Mouse (Mus musculus) heart, embryonic 15.5 days (tissue): ENCODE measurements around the gene Rbms3. TPM values are rescaled to one million over a fixed set of nuclear protein-coding genes. Genes with fewer than 3 reads are reported as not detected.

Experiments
- ATAC-seq: fragments of 200-750 bp; cut with Nextera tagmentation; replicated peaks from 2 replicates; pipeline ENCODE4 v1.8.0; 2017; ENCODE audit warnings: low read depth, moderate TSS enrichment; ENCODE audit not compliant: insufficient number of reproducible peaks, insufficient read depth, low FRiP score
- H3K27ac ChIP-seq: fragments of 300-500 bp; sonication (generic); 2 replicates; pipeline ENCODE4 v1.5.1; 2015; ENCODE audit warnings: mild to moderate bottlenecking, inconsistent platforms
- H3K27me3 ChIP-seq: fragments of 300-500 bp; sonication (generic); 2 replicates; pipeline ENCODE4 v1.6.1; 2015; ENCODE audit warnings: inconsistent platforms
- H3K36me3 ChIP-seq: fragments of 300-500 bp; sonication (generic); 2 replicates; pipeline ENCODE4 v1.6.1; 2015; ENCODE audit warnings: mild to moderate bottlenecking, inconsistent platforms
- H3K4me1 ChIP-seq: fragments of 300-500 bp; sonication (generic); replicated peaks from 2 replicates; pipeline ENCODE4 v1.6.1; 2015; ENCODE audit warnings: inconsistent platforms
- H3K4me2 ChIP-seq: fragments of 300-500 bp; sonication (generic); 2 replicates; pipeline ENCODE4 v1.6.1; 2015; ENCODE audit warnings: inconsistent platforms, mild to moderate bottlenecking, moderate library complexity
- H3K4me3 ChIP-seq: fragments of 300-500 bp; sonication (generic); 2 replicates; pipeline ENCODE4 v1.5.1; 2015; ENCODE audit warnings: mild to moderate bottlenecking, inconsistent platforms
- H3K9ac ChIP-seq: fragments of 300-500 bp; sonication (generic); 2 replicates; pipeline ENCODE4 v1.6.1; 2015; ENCODE audit warnings: mild to moderate bottlenecking, inconsistent platforms
- H3K9me3 ChIP-seq: fragments of 300-500 bp; sonication (generic); replicated peaks from 2 replicates; pipeline ENCODE4 v1.6.1; 2016; ENCODE audit warnings: inconsistent platforms
- WGBS: fragments of 180-500 bp; shearing (Covaris S2); methylation state at CpG from one replicate; pipeline ENCODE4 v1.1.7; 2015; ENCODE audit warnings: mixed read lengths; 5-methylcytosine and 5-hydroxymethylcytosine counted together
- polyA plus RNA-seq: library from polyadenylated mRNA; unstranded; fragments of >200 nt; fragmentation: Nextera tagmentation; extraction: Ambion mirVana; gene quantifications from 2 replicates; pipeline ENCODE4 v1.2.1, GENCODE M21; 2015

Rbms3 gene
- polyA plus RNA-seq, 1 experiment from 2014 or later, result 36.5 TPM

GRCm38 (mm10) chr9:116533381-116533780 lies 1096.3 kb downstream of the Rbms3 start:
- Histone ChIP-seq H3K4me1 (no peaks in the 10 kb centered on the region), H3K9me3 (peaks cover 5% of the 10 kb centered on the region; the same call in 1 of the 2 replicates), H3K27me3 (no peaks in the 10 kb centered on the region), H3K4me2 (no peak overlapping the region), H3K9ac (no peak overlapping the region), H3K36me3 (no peaks in the 10 kb centered on the region), H3K4me3 (no peak overlapping the region), H3K27ac (no peak overlapping the region)
- 78% methylated on average over 5 of the region's 5 CpGs for WGBS
- no peak for ATAC-seq

GRCm38 (mm10) chr9:116531121-116531520 lies 1098.6 kb downstream of the Rbms3 start:
- H3K27ac ChIP-seq, result no peak overlapping the region
- H3K9me3 ChIP-seq, result peaks cover 5% of the 10 kb centered on the region; the same call in 1 of the 2 replicates
- H3K4me2 ChIP-seq, result no peak overlapping the region
- no peak overlapping the region for H3K9ac ChIP-seq
- no peak overlapping the region for H3K4me3 ChIP-seq
- no peaks in the 10 kb centered on the region for H3K27me3 ChIP-seq
- no peak for ATAC-seq
- H3K36me3 ChIP-seq, result no peaks in the 10 kb centered on the region
- 88% methylated on average over 4 of the region's 4 CpGs for WGBS
- no peaks in the 10 kb centered on the region for H3K4me1 ChIP-seq

GRCm38 (mm10) chr9:116524386-116524785 lies 1105.3 kb downstream of the Rbms3 start:
- Histone ChIP-seq H3K9ac (no peak overlapping the region), H3K36me3 (no peaks in the 10 kb centered on the region), H3K4me3 (no peak overlapping the region), H3K9me3 (no peaks in the 10 kb centered on the region), H3K27me3 (no peaks in the 10 kb centered on the region), H3K4me2 (no peak overlapping the region), H3K4me1 (no peaks in the 10 kb centered on the region), H3K27ac (no peak overlapping the region)
- WGBS, result 66% methylated on average over 5 of the region's 5 CpGs
- no peak for ATAC-seq
